8 mouse cellular contexts compared by ENCODE assay signal in the genomic region with DNA sequence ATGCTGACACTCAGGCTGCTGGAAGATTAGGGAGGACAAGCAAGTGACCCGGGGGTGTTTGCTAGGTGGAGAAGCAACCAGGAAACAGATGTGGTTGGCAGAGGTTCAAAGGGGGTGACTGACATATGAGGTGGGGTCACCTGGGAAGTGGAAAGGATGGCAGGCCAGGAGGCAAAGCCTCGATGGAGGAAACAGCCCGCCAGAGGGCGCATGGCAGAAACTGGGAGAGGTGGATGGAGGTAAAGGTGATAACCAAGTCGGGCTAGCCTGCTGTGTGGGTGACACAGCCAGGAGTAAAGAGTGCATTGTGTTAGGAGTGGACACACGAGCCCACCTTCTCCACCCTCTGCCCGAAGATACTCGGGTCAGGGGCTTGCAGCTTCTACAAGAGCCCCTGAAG. TPM values are rescaled to one million over a fixed set of nuclear protein-coding genes. Genes with fewer than 3 reads are reported as not detected.
A peak's percentile ranks its signal among the peaks of the same experiment; 100 is the strongest.
DNase-seq lines count a peak whose midpoint lies in the region; ATAC-seq and TF ChIP-seq lines count a peak whose summit lies in the region.

No protein-coding gene starts in this region.

- ATAC-seq in neural tube, embryonic 11.5 days (ENCODE audit: insufficient read depth, low FRiP score, low TSS enrichment): no peak
- ATAC-seq in lung, embryonic 14.5 days (ENCODE audit: insufficient read depth): no peak
- no peak for ATAC-seq in monocyte, adult 5-6 weeks (replicated peaks; ENCODE audit: insufficient number of reproducible peaks, low FRiP score, low TSS enrichment, poor library complexity, severe bottlenecking)

- peak; percentile 53 for DNase-seq in gastrocnemius, postnatal 10 days
- no peak for DNase-seq in gastrocnemius, postnatal 4 days (ENCODE audit: low spot score in 2 of 2)
- peak; percentile 52 for DNase-seq in neural tube, embryonic 11.5 days (ENCODE audit: low spot score)
- DNase-seq in neural tube, embryonic 10.5 days (ENCODE audit: extremely low spot score, low spot score): no peak
- peak; percentile 62 for DNase-seq in adrenal gland, postnatal 25 days
- DNase-seq in lung, embryonic 14.5 days: peak; percentile 66
- peak; percentile 90 for DNase-seq in thymus, postnatal 4 days

- no peak overlapping the region for H3K27ac ChIP-seq in neural tube, embryonic 11.5 days (ENCODE audit: low read depth, low read length)
- H3K27ac ChIP-seq in lung, embryonic 14.5 days (ENCODE audit: low read depth): no peak overlapping the region

- peaks cover 12% of the 10 kb centered on the region for H3K27me3 ChIP-seq in neural tube, embryonic 11.5 days (ENCODE audit: control insufficient read depth, insufficient read depth, low read length)
- peaks cover 5% of the 10 kb centered on the region; the same call in 1 of the 2 replicates for H3K27me3 ChIP-seq in lung, embryonic 14.5 days (ENCODE audit: insufficient read depth, low read length)

- 0 out of 2 replicates have a peak, but pooled peaks cover 2% of the 10 kb centered on the region for H3K36me3 ChIP-seq in neural tube, embryonic 11.5 days (ENCODE audit: control insufficient read depth, insufficient read depth, low read length)
- peaks cover 56% of the 10 kb centered on the region for H3K36me3 ChIP-seq in lung, embryonic 14.5 days (ENCODE audit: insufficient read depth)

- H3K9ac ChIP-seq in neural tube, embryonic 11.5 days (ENCODE audit: low read length): no peak overlapping the region
- H3K9ac ChIP-seq in lung, embryonic 14.5 days: no peak overlapping the region

- H3K9me3 ChIP-seq in neural tube, embryonic 11.5 days (ENCODE audit: control insufficient read depth, low read length): no peaks in the 10 kb centered on the region
- H3K9me3 ChIP-seq in lung, embryonic 14.5 days (ENCODE audit: low read depth, low read length): no peaks in the 10 kb centered on the region

- no peak overlapping the region for H3K4me2 ChIP-seq in neural tube, embryonic 11.5 days (ENCODE audit: low read depth)
- H3K4me2 ChIP-seq in lung, embryonic 14.5 days: no peak overlapping the region

- H3K4me3 ChIP-seq in neural tube, embryonic 11.5 days (ENCODE audit: low read depth, low read length): no peak overlapping the region
- no peak overlapping the region for H3K4me3 ChIP-seq in lung, embryonic 14.5 days (ENCODE audit: low read depth, low read length)

- 14% methylated on average over 8 of the region's 8 CpGs for WGBS in neural tube, embryonic 11.5 days
- 18% methylated on average over 8 of the region's 8 CpGs for WGBS in lung, embryonic 14.5 days

- peaks cover 24% of the 10 kb centered on the region for H3K4me1 ChIP-seq in neural tube, embryonic 11.5 days (ENCODE audit: control insufficient read depth, insufficient read depth, low read length)
- H3K4me1 ChIP-seq in lung, embryonic 14.5 days (ENCODE audit: insufficient read depth): peaks cover 6% of the 10 kb centered on the region; the same call in 1 of the 2 replicates

- TF ChIP-seq CTCF in lung, embryonic 14.5 days (IDR thresholded peaks at IDR 0.05; ENCODE audit: low read depth): peak; percentile 69

RNA-seq across cellular contexts. Expression of gene Myl3, which starts 11.8 kb away (rescaled TPM):
- 100 to 1,000 TPM; 260 to 321 TPM for total RNA-seq in gastrocnemius, postnatal 10 days (2021)
- total RNA-seq in gastrocnemius, postnatal 4 days (2021): 100 to 1,000 TPM; 322 to 324 TPM
- polyA plus RNA-seq in neural tube, embryonic 11.5 days (2014; fragmentation: Nextera tagmentation; extraction: Ambion mirVana): 2.9 and 5.3 TPM in 2 replicates
- total RNA-seq in adrenal gland, postnatal 25 days (2021): 1.2 TPM in 1 of 2 replicates, not detected in the other
- 1.9 TPM in 2 replicates for polyA plus RNA-seq in lung, embryonic 14.5 days (2014; fragmentation: Nextera tagmentation; extraction: Ambion mirVana)
- 0.49 TPM in 1 of 3 replicates, not detected in the others for total RNA-seq in monocyte, adult 5-6 weeks (2017)

RNA-seq across cellular contexts. Expression of gene Pth1r, which starts 17.1 kb away (rescaled TPM):
- 10 to 100 TPM in 1 of 2 experiments, 1 to 10 TPM in 1; 4.1 to 11.8 TPM for total RNA-seq in gastrocnemius, postnatal 10 days (2021)
- total RNA-seq in gastrocnemius, postnatal 4 days (2021): 10 to 100 TPM; 11.8 to 13.4 TPM
- polyA plus RNA-seq in neural tube, embryonic 11.5 days (2014; fragmentation: Nextera tagmentation; extraction: Ambion mirVana): 33.7 and 36.2 TPM in 2 replicates
- total RNA-seq in adrenal gland, postnatal 25 days (2021): 8.0 and 9.7 TPM in 2 replicates
- polyA plus RNA-seq in lung, embryonic 14.5 days (2014; fragmentation: Nextera tagmentation; extraction: Ambion mirVana): 88.6 and 97.8 TPM in 2 replicates
- 1.1 TPM in 1 of 3 replicates, not detected in the others for total RNA-seq in monocyte, adult 5-6 weeks (2017)

Comparison
In these comparisons a context has a peak if more than half of its experiments do, and no peak if none do; other contexts are left out.
1. DNase-seq: peak in gastrocnemius, postnatal 10 days (single experiment), neural tube, embryonic 11.5 days (single experiment), adrenal gland, postnatal 25 days (single experiment), lung, embryonic 14.5 days (single experiment) and thymus, postnatal 4 days (single experiment); none in gastrocnemius, postnatal 4 days (0 of 2) and neural tube, embryonic 10.5 days (single experiment).
2. RNA of gene Myl3, which starts 11.8 kb away (total RNA-seq): 322 to 324 TPM in gastrocnemius, postnatal 4 days and 260 to 321 TPM in gastrocnemius, postnatal 10 days; 1.2 TPM in adrenal gland, postnatal 25 days and 0.49 TPM in monocyte, adult 5-6 weeks; every median in the first group is over 100 times any median in the second.